Mouse (Mus musculus) stomach, postnatal 0 days (tissue): ENCODE measurements around the gene Grm7. TPM values are rescaled to one million over a fixed set of nuclear protein-coding genes. Genes with fewer than 3 reads are reported as not detected.

Experiments
- ATAC-seq: fragments of 200-750 bp; cut with Nextera tagmentation; 2 replicates; pipeline ENCODE4 v1.8.0; 2017; ENCODE audit not compliant: low FRiP score, low TSS enrichment
- DNase-seq: peaks from one replicate; pipeline ENCODE4 v3.0.0-alpha.2; 2016; ENCODE audit warnings: low spot score
- H3K27ac ChIP-seq: fragments of 300-500 bp; sonication (generic); replicated peaks from 2 replicates; pipeline ENCODE4 v1.5.1; 2014; ENCODE audit warnings: mild to moderate bottlenecking, control low read depth
- H3K27me3 ChIP-seq: fragments of 300-500 bp; sonication (generic); 2 replicates; pipeline ENCODE4 v1.6.1; 2014; ENCODE audit warnings: low read length; ENCODE audit not compliant: control insufficient read depth, insufficient read depth
- H3K36me3 ChIP-seq: fragments of 300-500 bp; sonication (generic); 2 replicates; pipeline ENCODE4 v1.6.1; 2014; ENCODE audit warnings: low read length, mixed read lengths; ENCODE audit not compliant: control insufficient read depth, insufficient read depth
- H3K4me1 ChIP-seq: fragments of 300-500 bp; sonication (generic); replicated peaks from 2 replicates; pipeline ENCODE4 v1.6.1; 2014; ENCODE audit warnings: antibody characterized with exemption; ENCODE audit not compliant: control insufficient read depth, insufficient read depth
- H3K4me2 ChIP-seq: fragments of 300-500 bp; sonication (generic); replicated peaks from 2 replicates; pipeline ENCODE4 v1.6.1; 2014; ENCODE audit warnings: low read depth, mild to moderate bottlenecking, control low read depth, moderate library complexity
- H3K4me3 ChIP-seq: fragments of 300-500 bp; sonication (generic); 2 replicates; pipeline ENCODE4 v1.5.1; 2014; ENCODE audit warnings: low read depth, low read length, control low read depth
- H3K9ac ChIP-seq: fragments of 300-500 bp; sonication (generic); 2 replicates; pipeline ENCODE4 v1.6.1; 2014; ENCODE audit warnings: mild to moderate bottlenecking, low read length, control low read depth, mixed read lengths
- H3K9me3 ChIP-seq: fragments of 300-500 bp; sonication (generic); 2 replicates; pipeline ENCODE4 v1.6.1; 2016; ENCODE audit warnings: low read length; ENCODE audit not compliant: control insufficient read depth
- CTCF ChIP-seq: IDR thresholded peaks from 2 replicates; pipeline ENCODE4 v1.5.1; 2016; ENCODE audit warnings: antibody characterized with exemption, low read depth, mild to moderate bottlenecking, moderate library complexity
- EP300 ChIP-seq: optimal IDR thresholded peaks from 2 replicates; pipeline ENCODE3; 2016; ENCODE audit warnings: antibody characterized with exemption
- WGBS: fragments of 180-500 bp; shearing (Covaris S2); extraction: QIAGEN DNeasy Blood & Tissue Kit; methylation state at CpG from one replicate; pipeline ENCODE4 v1.1.7; 2014; 5-methylcytosine and 5-hydroxymethylcytosine counted together
- polyA plus RNA-seq: library from polyadenylated mRNA; unstranded; fragments of >200 nt; fragmentation: Nextera tagmentation; extraction: Ambion mirVana; gene quantifications from 2 replicates; pipeline ENCODE4 v1.2.1, GENCODE M21; 2015

The Grm7 gene
- polyA plus RNA-seq, 1 experiment from 2014 or later, result 0.57 TPM

DNA sequence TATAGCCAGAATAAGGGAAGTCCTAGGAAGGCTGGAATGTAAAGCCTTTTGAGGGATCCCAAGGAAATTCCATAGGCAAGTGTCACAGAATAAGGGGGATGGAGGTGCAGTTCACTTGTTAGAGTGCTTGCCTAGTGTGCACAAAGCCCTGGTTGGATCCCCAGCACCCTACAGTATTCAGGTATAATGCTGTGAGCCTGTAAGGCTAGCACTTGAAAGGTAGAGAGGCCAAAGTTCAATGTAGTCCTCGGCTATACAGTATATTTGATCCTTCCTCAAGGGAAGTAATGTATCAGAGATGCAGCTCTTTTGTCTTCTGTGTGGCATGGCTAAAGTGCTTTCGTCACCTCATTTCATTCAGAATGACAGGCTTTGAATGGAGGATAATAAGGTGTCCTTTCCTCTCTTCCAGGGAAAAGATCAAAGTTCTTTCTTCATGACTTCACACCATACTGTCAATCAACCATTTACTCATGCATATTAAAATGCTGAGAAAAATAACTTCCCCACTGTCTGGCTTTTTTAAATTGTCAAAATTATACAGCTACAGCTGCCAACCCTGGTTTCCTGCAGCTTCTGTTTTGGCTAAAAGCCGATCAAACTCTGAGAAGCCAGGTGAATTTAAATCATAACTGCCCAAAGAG lies 658.7 kb downstream of the Grm7 start:
- H3K36me3 ChIP-seq, result no peaks in the 10 kb centered on the region
- no peak overlapping the region for H3K4me3 ChIP-seq
- TF ChIP-seq CTCF, result no peak
- no peak for TF ChIP-seq EP300
- no peak overlapping the region for H3K27ac ChIP-seq
- no peaks in the 10 kb centered on the region for H3K9me3 ChIP-seq
- H3K4me2 ChIP-seq, result no peak overlapping the region
- no peaks in the 10 kb centered on the region for H3K4me1 ChIP-seq
- 68% methylated on average over 3 of the region's 3 CpGs for WGBS
- no peak for DNase-seq
- no peaks in the 10 kb centered on the region for H3K27me3 ChIP-seq
- ATAC-seq, result no peak
- H3K9ac ChIP-seq, result no peak overlapping the region

DNA sequence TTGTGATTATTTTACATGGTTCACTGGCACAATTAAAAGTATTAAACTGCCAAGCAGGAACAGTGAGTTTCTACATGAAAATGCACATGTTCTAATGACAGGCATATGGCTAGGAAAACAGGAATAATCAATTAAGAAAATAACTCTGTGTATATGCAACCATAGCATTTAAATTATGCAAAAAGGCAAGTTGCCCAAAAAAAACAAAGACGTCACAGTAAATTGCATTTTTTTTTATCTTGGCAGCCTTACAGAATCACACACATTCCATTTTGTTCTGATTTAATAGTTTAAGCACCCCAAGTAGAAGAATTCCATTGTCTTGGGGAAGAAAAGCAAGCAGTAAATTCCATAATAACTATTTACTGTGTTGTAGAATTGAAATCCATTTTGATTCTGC lies 716.3 kb downstream of the Grm7 start:
- no peaks in the 10 kb centered on the region for H3K9me3 ChIP-seq
- H3K4me2 ChIP-seq, result no peak overlapping the region
- ATAC-seq (no peak), DNase-seq (no peak)
- TF ChIP-seq EP300 (no peak), CTCF (no peak)
- 51% methylated on average over 1 of the region's 1 CpGs for WGBS
- no peak overlapping the region for H3K9ac ChIP-seq
- no peak overlapping the region for H3K27ac ChIP-seq
- no peaks in the 10 kb centered on the region for H3K27me3 ChIP-seq
- no peaks in the 10 kb centered on the region for H3K4me1 ChIP-seq
- H3K36me3 ChIP-seq, result no peaks in the 10 kb centered on the region
- no peak overlapping the region for H3K4me3 ChIP-seq

DNA sequence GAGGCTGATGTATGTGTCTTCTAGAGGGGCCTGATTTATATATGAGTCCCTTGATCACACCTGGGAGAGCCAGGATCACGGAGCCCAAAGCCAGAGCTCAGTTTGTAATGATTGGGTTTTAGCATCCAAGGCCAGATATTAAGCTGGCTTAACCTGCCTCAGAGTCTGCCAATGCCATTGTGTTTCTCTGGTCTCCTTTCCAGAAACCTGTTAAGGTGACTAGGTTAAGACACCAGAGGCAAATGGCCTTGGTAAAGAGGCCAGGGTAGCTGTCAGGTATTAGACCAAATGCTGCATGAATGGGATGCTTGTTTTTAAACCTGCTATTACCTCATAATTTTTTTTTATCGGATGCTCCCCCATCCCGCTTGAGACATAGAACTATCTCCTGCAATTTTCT lies 722.7 kb downstream of the Grm7 start:
- H3K4me2 ChIP-seq, result no peak overlapping the region
- no peaks in the 10 kb centered on the region for H3K36me3 ChIP-seq
- H3K9ac ChIP-seq, result no peak overlapping the region
- H3K4me1 ChIP-seq, result no peaks in the 10 kb centered on the region
- H3K4me3 ChIP-seq, result no peak overlapping the region
- ATAC-seq (no peak), DNase-seq (no peak)
- H3K9me3 ChIP-seq, result no peaks in the 10 kb centered on the region
- H3K27ac ChIP-seq, result no peak overlapping the region
- H3K27me3 ChIP-seq, result no peaks in the 10 kb centered on the region
- TF ChIP-seq EP300 (no peak), CTCF (no peak)
- 76% methylated on average over 3 of the region's 3 CpGs for whole genome bisulfite sequencing

DNA sequence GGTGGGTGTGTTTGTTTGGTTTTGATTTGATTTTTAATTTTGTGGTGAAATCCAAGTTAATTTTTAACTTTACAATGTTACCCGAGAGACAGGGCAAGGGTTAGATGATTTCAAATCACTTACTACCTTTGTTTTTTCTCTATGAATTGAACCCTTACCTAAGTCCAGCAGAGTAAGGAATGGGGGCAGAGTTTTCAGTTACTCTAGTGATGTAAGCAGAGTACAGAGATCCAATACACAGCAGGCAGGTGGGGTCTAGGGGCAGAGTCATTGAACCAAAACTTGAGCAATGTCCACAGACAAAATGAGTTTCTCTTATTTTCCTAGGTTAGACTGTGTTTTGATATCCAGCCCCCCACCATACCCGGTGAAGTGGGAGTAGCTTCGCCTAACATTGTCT lies 723.2 kb downstream of the Grm7 start:
- ATAC-seq, result no peak
- no peak overlapping the region for H3K27ac ChIP-seq
- TF ChIP-seq EP300, result no peak
- TF ChIP-seq CTCF, result no peak
- no peak overlapping the region for H3K4me2 ChIP-seq
- no peaks in the 10 kb centered on the region for H3K36me3 ChIP-seq
- DNase-seq, result no peak
- no peaks in the 10 kb centered on the region for H3K9me3 ChIP-seq
- no peaks in the 10 kb centered on the region for H3K4me1 ChIP-seq
- WGBS, result 73% methylated on average over 3 of the region's 3 CpGs
- H3K4me3 ChIP-seq, result no peak overlapping the region
- no peaks in the 10 kb centered on the region for H3K27me3 ChIP-seq
- no peak overlapping the region for H3K9ac ChIP-seq

DNA sequence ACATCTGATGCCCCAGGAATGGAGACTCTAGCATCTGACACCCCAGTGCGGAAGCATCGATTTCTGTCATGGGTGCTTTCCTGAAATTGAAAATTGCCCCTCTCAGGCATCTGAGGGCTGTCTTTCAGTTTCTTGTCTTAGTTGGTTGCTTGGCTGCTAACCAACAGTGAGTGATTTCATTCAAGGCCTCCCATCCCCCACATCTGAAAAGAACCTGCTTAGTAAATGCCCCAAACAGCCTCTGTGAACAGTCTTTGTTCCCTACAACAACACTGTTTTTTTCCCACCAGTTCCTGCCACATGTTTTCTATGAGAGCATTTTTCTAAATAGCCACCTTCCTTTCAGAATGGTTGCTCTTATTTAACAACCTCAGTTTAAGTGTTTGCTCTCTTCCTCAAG lies 723.6 kb downstream of the Grm7 start:
- TF ChIP-seq CTCF (no peak), EP300 (no peak)
- no peaks in the 10 kb centered on the region for H3K9me3 ChIP-seq
- DNase-seq (no peak), ATAC-seq (no peak)
- H3K27me3 ChIP-seq, result no peaks in the 10 kb centered on the region
- no peak overlapping the region for H3K9ac ChIP-seq
- no peak overlapping the region for H3K27ac ChIP-seq
- H3K4me1 ChIP-seq, result no peaks in the 10 kb centered on the region
- H3K4me3 ChIP-seq, result no peak overlapping the region
- H3K36me3 ChIP-seq, result no peaks in the 10 kb centered on the region
- WGBS, result 94% methylated on average over 2 of the region's 2 CpGs
- no peak overlapping the region for H3K4me2 ChIP-seq

DNA sequence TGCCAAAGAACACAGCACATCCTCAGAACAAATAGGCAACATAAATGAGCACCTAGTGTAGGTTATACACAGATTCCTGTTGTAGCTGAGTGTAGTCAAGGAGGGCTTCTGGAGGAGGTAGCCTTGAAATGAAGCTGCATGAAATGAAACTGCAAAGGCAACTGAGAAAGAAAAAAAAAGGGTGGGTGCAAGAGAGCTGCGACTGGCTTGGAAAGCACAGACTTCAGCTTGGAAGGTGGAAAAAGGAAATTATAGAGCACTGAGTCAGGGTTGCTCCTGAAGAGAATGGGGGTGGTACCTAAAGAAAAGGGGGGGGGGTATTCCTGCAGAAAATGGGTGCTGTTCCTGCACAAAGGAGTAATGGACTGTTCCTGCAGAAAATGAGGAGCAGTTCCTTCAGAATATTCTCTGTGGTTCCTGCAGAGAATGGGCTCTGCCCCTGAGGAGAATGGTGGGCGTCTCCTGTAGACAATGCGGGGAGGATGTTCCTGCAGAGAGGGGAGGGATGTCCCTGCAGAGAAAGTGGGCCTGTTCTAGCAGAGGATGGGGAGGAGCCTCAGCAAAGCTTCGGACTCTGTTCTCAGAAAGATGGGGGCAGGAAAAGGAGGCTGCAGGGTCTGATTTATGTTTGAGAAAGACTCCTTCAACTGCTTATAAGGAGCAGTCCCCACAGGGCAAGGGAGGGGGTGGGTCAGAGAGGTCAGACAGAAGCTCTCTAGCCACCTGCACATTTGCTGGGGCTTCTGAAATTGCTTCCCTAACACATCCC lies 726.4 kb downstream of the Grm7 start:
- Histone ChIP-seq H3K4me1 (no peaks in the 10 kb centered on the region), H3K27me3 (no peaks in the 10 kb centered on the region), H3K9me3 (no peaks in the 10 kb centered on the region), H3K9ac (no peak overlapping the region), H3K27ac (no peak overlapping the region), H3K4me3 (no peak overlapping the region), H3K36me3 (no peaks in the 10 kb centered on the region), H3K4me2 (no peak overlapping the region)
- 24% methylated on average over 4 of the region's 4 CpGs for WGBS
- no peak for TF ChIP-seq CTCF
- TF ChIP-seq EP300, result no peak
- DNase-seq, result no peak
- ATAC-seq, result no peak
